In the genomic region with DNA sequence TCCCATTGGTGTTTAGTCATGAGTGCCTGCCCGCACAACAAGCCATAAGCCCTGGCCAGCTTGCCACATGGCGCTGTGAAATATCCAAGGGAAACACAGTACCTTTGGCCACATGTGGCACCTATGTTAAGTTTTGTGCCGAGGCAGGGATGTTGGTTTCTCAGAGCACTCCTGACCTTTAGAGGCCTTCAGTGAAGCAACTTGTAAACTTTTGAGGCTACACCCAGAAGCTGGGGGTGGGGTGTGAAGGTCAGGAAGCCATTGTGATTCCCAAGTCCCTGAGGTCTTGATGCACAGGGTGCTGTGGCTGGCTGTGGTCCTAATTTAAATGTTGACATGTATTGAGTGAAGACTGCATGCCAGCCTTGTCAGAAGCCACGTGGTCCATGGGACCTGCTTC, we compare ENCODE assay signal across 14 mouse cellular contexts. TPM values are rescaled to one million over a fixed set of nuclear protein-coding genes. Genes with fewer than 3 reads are reported as not detected.
A peak's percentile ranks its signal among the peaks of the same experiment; 100 is the strongest.
DNase-seq lines count a peak whose midpoint lies in the region; ATAC-seq lines count a peak whose summit lies in the region.
"Had no signal": no experiment of that assay in that cellular context is flagged by ENCODE, and none has a peak within 500 bp of the region (broad histone marks: within the 10 kb centered on the region; RNA-seq: fewer than 3 reads in every experiment).

No protein-coding gene starts in this region.

- no peak overlapping the region for H3K4me2 ChIP-seq in heart, embryonic 14.5 days (ENCODE audit: low read length)
- no peak overlapping the region for H3K4me2 ChIP-seq in heart, embryonic 16.5 days (ENCODE audit: low read depth, low read length)
- no peak overlapping the region for H3K4me2 ChIP-seq in liver, embryonic 16.5 days (ENCODE audit: low read depth, low read length)
- H3K4me2 ChIP-seq: forebrain, embryonic 15.5 days had no signal

- H3K27ac ChIP-seq in heart, embryonic 14.5 days (replicated peaks in 1 of 2; ENCODE audit: control insufficient read depth in 1 of 2, insufficient read depth in 1 of 2, low read depth in 2 of 2, low read length in 2 of 2): peak overlapping the region; percentile 38 to 70; a peak in 3 of 4 replicates
- H3K27ac ChIP-seq in heart, embryonic 16.5 days (ENCODE audit: low read length): peak overlapping the region; percentile 64
- peak overlapping the region; percentile 60 for H3K27ac ChIP-seq in liver, embryonic 16.5 days (ENCODE audit: low read length)
- H3K27ac ChIP-seq in hindbrain, embryonic 10.5 days: no peak overlapping the region; the same call in 1 of the 2 replicates
- H3K27ac ChIP-seq: forebrain, embryonic 15.5 days had no signal

- no peaks in the 10 kb centered on the region; the same call in 1 of the 2 replicates for H3K36me3 ChIP-seq in heart, embryonic 14.5 days (ENCODE audit: control insufficient read depth, insufficient read depth, low read length)
- H3K36me3 ChIP-seq in megakaryocyte, embryonic 14.5 days (replicated peaks; ENCODE audit: low read length): peaks cover 98% of the 10 kb centered on the region
- H3K36me3 ChIP-seq in heart, embryonic 16.5 days (ENCODE audit: control insufficient read depth, insufficient read depth): no peaks in the 10 kb centered on the region
- no peaks in the 10 kb centered on the region for H3K36me3 ChIP-seq in liver, embryonic 16.5 days (ENCODE audit: control insufficient read depth, insufficient read depth)
- no peaks in the 10 kb centered on the region for H3K36me3 ChIP-seq in hindbrain, embryonic 10.5 days
- H3K36me3 ChIP-seq: forebrain, embryonic 15.5 days had no signal

- H3K4me3 ChIP-seq in heart, embryonic 14.5 days (ENCODE audit: control insufficient read depth in 1 of 2, insufficient read depth in 1 of 2, low read depth in 1 of 2, low read length in 2 of 2): no peak overlapping the region
- H3K4me3 ChIP-seq in megakaryocyte, embryonic 14.5 days (replicated peaks): peak overlapping the region; percentile 57
- H3K4me3 ChIP-seq in heart, embryonic 16.5 days (ENCODE audit: low read length): no peak overlapping the region
- no peak overlapping the region for H3K4me3 ChIP-seq in liver, embryonic 16.5 days (ENCODE audit: low read depth, low read length)
- H3K4me3 ChIP-seq in hindbrain, embryonic 10.5 days: no peak overlapping the region
- H3K4me3 ChIP-seq: forebrain, embryonic 15.5 days had no signal

- no peak for ATAC-seq in heart, embryonic 14.5 days (ENCODE audit: insufficient number of reproducible peaks, insufficient read depth, low FRiP score, low read depth)
- no peak for ATAC-seq in megakaryocyte, adult 5-6 weeks (ENCODE audit: poor library complexity, severe bottlenecking)
- no peak for ATAC-seq in heart, embryonic 16.5 days (replicated peaks; ENCODE audit: extremely low read depth, insufficient read depth, low FRiP score)
- no peak for ATAC-seq in liver, embryonic 16.5 days (ENCODE audit: low read depth)
- ATAC-seq: forebrain, embryonic 15.5 days had no signal

- 77% methylated on average over 4 of the region's 4 CpGs for WGBS in heart, embryonic 14.5 days
- 81% methylated on average over 4 of the region's 4 CpGs for WGBS in heart, embryonic 16.5 days
- 63% methylated on average over 4 of the region's 4 CpGs for WGBS in liver, embryonic 16.5 days (ENCODE audit: insufficient replicate concordance)
- 90% methylated on average over 4 of the region's 4 CpGs for WGBS in hindbrain, embryonic 10.5 days

- H3K4me1 ChIP-seq in heart, embryonic 14.5 days (ENCODE audit: control insufficient read depth in 2 of 2, insufficient read depth in 2 of 2, low read length in 2 of 2): peaks cover 24 to 39% of the 10 kb centered on the region in 2 experiments
- H3K4me1 ChIP-seq in megakaryocyte, embryonic 14.5 days: peaks cover 100% of the 10 kb centered on the region
- peaks cover 38% of the 10 kb centered on the region for H3K4me1 ChIP-seq in heart, embryonic 16.5 days (ENCODE audit: control insufficient read depth, insufficient read depth, low read length)
- peaks cover 79% of the 10 kb centered on the region for H3K4me1 ChIP-seq in liver, embryonic 16.5 days (ENCODE audit: control insufficient read depth, low read depth, low read length)
- peaks cover 44% of the 10 kb centered on the region for H3K4me1 ChIP-seq in hindbrain, embryonic 10.5 days (replicated peaks)

- no peak for DNase-seq in heart, adult 9 months (ENCODE audit: low spot score in 2 of 2)
- DNase-seq in hindbrain, embryonic 10.5 days (ENCODE audit: low spot score): no peak
- DNase-seq: cerebellum, adult 8-10 months; gastrocnemius, postnatal 36 days; spleen, adult 18-20 months; thymus, adult 18-20 months had no signal

- no peaks in the 10 kb centered on the region for H3K9me3 ChIP-seq in heart, embryonic 14.5 days (ENCODE audit: control insufficient read depth, low read length)
- H3K9me3 ChIP-seq in megakaryocyte, embryonic 14.5 days: no peaks in the 10 kb centered on the region
- no peaks in the 10 kb centered on the region for H3K9me3 ChIP-seq in heart, embryonic 16.5 days (replicated peaks; ENCODE audit: control insufficient read depth, low read length)
- H3K9me3 ChIP-seq in liver, embryonic 16.5 days (replicated peaks; ENCODE audit: control insufficient read depth, low read length): no peaks in the 10 kb centered on the region
- H3K9me3 ChIP-seq in hindbrain, embryonic 10.5 days: no peaks in the 10 kb centered on the region
- H3K9me3 ChIP-seq: forebrain, embryonic 15.5 days had no signal

- H3K9ac ChIP-seq in heart, embryonic 14.5 days (ENCODE audit: low read length): no peak overlapping the region
- no peak overlapping the region for H3K9ac ChIP-seq in heart, embryonic 16.5 days (ENCODE audit: low read length)
- no peak overlapping the region for H3K9ac ChIP-seq in liver, embryonic 16.5 days (ENCODE audit: low read depth, low read length)
- H3K9ac ChIP-seq: forebrain, embryonic 15.5 days had no signal

- no peaks in the 10 kb centered on the region for H3K27me3 ChIP-seq in heart, embryonic 14.5 days (ENCODE audit: control insufficient read depth, insufficient read depth, low read length)
- H3K27me3 ChIP-seq in megakaryocyte, embryonic 14.5 days (replicated peaks): no peaks in the 10 kb centered on the region
- no peaks in the 10 kb centered on the region for H3K27me3 ChIP-seq in heart, embryonic 16.5 days (ENCODE audit: control insufficient read depth, insufficient read depth, low read length)
- H3K27me3 ChIP-seq in liver, embryonic 16.5 days (ENCODE audit: control insufficient read depth, insufficient read depth, low read depth, low read length): no peaks in the 10 kb centered on the region
- no peaks in the 10 kb centered on the region for H3K27me3 ChIP-seq in hindbrain, embryonic 10.5 days (ENCODE audit: insufficient read depth, poor library complexity, severe bottlenecking)
- H3K27me3 ChIP-seq: CH12.LX; forebrain, embryonic 15.5 days had no signal

RNA-seq across cellular contexts. Expression of gene Tpst2, which starts 22.9 kb away (rescaled TPM):
- 39.0 and 45.9 TPM in 2 replicates for polyA plus RNA-seq in heart, embryonic 14.5 days (2014; fragmentation: Nextera tagmentation; extraction: Ambion mirVana)
- polyA plus RNA-seq in megakaryocyte, embryonic 14.5 days (2012; ENCODE audit: insufficient read depth, low replicate concordance): 299 and 479 TPM in 2 replicates
- 52.1 and 57.5 TPM in 2 replicates for total RNA-seq in megakaryocyte, adult 5-6 weeks (2015)
- 69.2 and 77.0 TPM in 2 replicates for total RNA-seq in megakaryocyte, adult 5-6 weeks (2017)
- polyA plus RNA-seq in heart, embryonic 16.5 days (2015; fragmentation: Nextera tagmentation; extraction: Ambion mirVana): 51.0 and 53.0 TPM in 2 replicates
- polyA plus RNA-seq in liver, embryonic 16.5 days (2015; fragmentation: Nextera tagmentation; extraction: Ambion mirVana): 38.5 and 38.8 TPM in 2 replicates
- 37.2 and 40.9 TPM in 2 replicates for polyA plus RNA-seq in hindbrain, embryonic 10.5 days (2016; fragmentation: Nextera tagmentation; extraction: Ambion mirVana)

RNA-seq across cellular contexts. Expression of gene Tfip11, which starts 26.8 kb away (rescaled TPM):
- 12.6 and 13.4 TPM in 2 replicates for polyA plus RNA-seq in heart, embryonic 14.5 days (2014; fragmentation: Nextera tagmentation; extraction: Ambion mirVana)
- polyA plus RNA-seq in megakaryocyte, embryonic 14.5 days (2012; ENCODE audit: insufficient read depth, low replicate concordance): 30.3 and 35.0 TPM in 2 replicates
- 11.3 and 11.7 TPM in 2 replicates for total RNA-seq in megakaryocyte, adult 5-6 weeks (2015)
- total RNA-seq in megakaryocyte, adult 5-6 weeks (2017): 11.6 and 14.5 TPM in 2 replicates
- polyA plus RNA-seq in heart, embryonic 16.5 days (2015; fragmentation: Nextera tagmentation; extraction: Ambion mirVana): 19.1 and 20.1 TPM in 2 replicates
- 11.8 and 12.6 TPM in 2 replicates for polyA plus RNA-seq in liver, embryonic 16.5 days (2015; fragmentation: Nextera tagmentation; extraction: Ambion mirVana)
- polyA plus RNA-seq in hindbrain, embryonic 10.5 days (2016; fragmentation: Nextera tagmentation; extraction: Ambion mirVana): 39.9 and 43.7 TPM in 2 replicates

RNA-seq across cellular contexts. Expression of gene Srrd, which starts 43.4 kb away (rescaled TPM):
- polyA plus RNA-seq in heart, embryonic 14.5 days (2014; fragmentation: Nextera tagmentation; extraction: Ambion mirVana): 25.4 and 25.9 TPM in 2 replicates
- polyA plus RNA-seq in megakaryocyte, embryonic 14.5 days (2012; ENCODE audit: insufficient read depth, low replicate concordance): 23.5 and 26.3 TPM in 2 replicates
- total RNA-seq in megakaryocyte, adult 5-6 weeks (2015): 31.2 and 35.1 TPM in 2 replicates
- total RNA-seq in megakaryocyte, adult 5-6 weeks (2017): 20.7 and 21.7 TPM in 2 replicates
- polyA plus RNA-seq in heart, embryonic 16.5 days (2015; fragmentation: Nextera tagmentation; extraction: Ambion mirVana): 23.5 and 24.7 TPM in 2 replicates
- polyA plus RNA-seq in liver, embryonic 16.5 days (2015; fragmentation: Nextera tagmentation; extraction: Ambion mirVana): 12.6 and 12.9 TPM in 2 replicates
- polyA plus RNA-seq in hindbrain, embryonic 10.5 days (2016; fragmentation: Nextera tagmentation; extraction: Ambion mirVana): 52.5 and 53.2 TPM in 2 replicates

RNA-seq across cellular contexts. Expression of gene Hps4, which starts 43.5 kb away (rescaled TPM):
- polyA plus RNA-seq in heart, embryonic 14.5 days (2014; fragmentation: Nextera tagmentation; extraction: Ambion mirVana): 14.9 and 18.5 TPM in 2 replicates
- 214 and 827 TPM in 2 replicates for polyA plus RNA-seq in megakaryocyte, embryonic 14.5 days (2012; ENCODE audit: insufficient read depth, low replicate concordance)
- total RNA-seq in megakaryocyte, adult 5-6 weeks (2015): 14.7 and 18.8 TPM in 2 replicates
- total RNA-seq in megakaryocyte, adult 5-6 weeks (2017): 13.4 and 14.9 TPM in 2 replicates
- 18.9 and 19.7 TPM in 2 replicates for polyA plus RNA-seq in heart, embryonic 16.5 days (2015; fragmentation: Nextera tagmentation; extraction: Ambion mirVana)
- polyA plus RNA-seq in liver, embryonic 16.5 days (2015; fragmentation: Nextera tagmentation; extraction: Ambion mirVana): 10.9 and 11.8 TPM in 2 replicates
- polyA plus RNA-seq in hindbrain, embryonic 10.5 days (2016; fragmentation: Nextera tagmentation; extraction: Ambion mirVana): 35.8 and 36.7 TPM in 2 replicates

RNA-seq across cellular contexts. Expression of gene Crybb1, which starts 43.8 kb away (rescaled TPM):
- polyA plus RNA-seq in heart, embryonic 14.5 days (2014; fragmentation: Nextera tagmentation; extraction: Ambion mirVana): 0.86 and 1.0 TPM in 2 replicates
- polyA plus RNA-seq in megakaryocyte, embryonic 14.5 days (2012; ENCODE audit: insufficient read depth, low replicate concordance): 0.25 and 3.6 TPM in 2 replicates
- total RNA-seq in megakaryocyte, adult 5-6 weeks (2015): 2.4 and 4.2 TPM in 2 replicates
- total RNA-seq in megakaryocyte, adult 5-6 weeks (2017): 1.2 and 2.3 TPM in 2 replicates
- 1.5 TPM in 2 replicates for polyA plus RNA-seq in heart, embryonic 16.5 days (2015; fragmentation: Nextera tagmentation; extraction: Ambion mirVana)
- polyA plus RNA-seq in liver, embryonic 16.5 days (2015; fragmentation: Nextera tagmentation; extraction: Ambion mirVana): 0.28 and 0.32 TPM in 2 replicates
- polyA plus RNA-seq in hindbrain, embryonic 10.5 days (2016; fragmentation: Nextera tagmentation; extraction: Ambion mirVana): 0.19 and 0.42 TPM in 2 replicates
- total RNA-seq: CH12.LX; megakaryocyte-erythroid progenitor cell, adult 5-6 weeks had no signal
